Comparison of ENCODE assay signal across 10 mouse cellular contexts in genomic region chr17:30574783-30575075, GRCm38 (mm10). TPM values are rescaled to one million over a fixed set of nuclear protein-coding genes. Genes with fewer than 3 reads are reported as not detected.
DNase-seq lines count a peak whose midpoint lies in the region; ATAC-seq and TF ChIP-seq lines count a peak whose summit lies in the region.
"Had no signal": no experiment of that assay in that cellular context is flagged by ENCODE, and none has a peak within 500 bp of the region (broad histone marks: within the 10 kb centered on the region; RNA-seq: fewer than 3 reads in every experiment).

No protein-coding gene starts in this region.

- intact Hi-C loops in heart, postnatal 10 days (cut with DNase I): no loop called here

- ATAC-seq in heart, embryonic 11.5 days (replicated peaks; ENCODE audit: insufficient number of reproducible peaks, low FRiP score, low TSS enrichment): no peak
- no peak for ATAC-seq in hindbrain, embryonic 13.5 days (ENCODE audit: low FRiP score)
- ATAC-seq: CD4-positive, CD25-positive, alpha-beta regulatory T cell, adult 4 months had no signal

- TF ChIP-seq POLR2A in kidney, adult 2 months (IDR thresholded peaks at IDR 0.05; ENCODE audit: low read depth, low read length): no peak

- no peaks in the 10 kb centered on the region for H3K36me3 ChIP-seq in heart, embryonic 11.5 days (ENCODE audit: control insufficient read depth, insufficient read depth, low read length)
- peaks cover 12% of the 10 kb centered on the region; the same call in 1 of the 2 replicates for H3K36me3 ChIP-seq in E14TG2a.4 (ENCODE audit: insufficient read depth, low read length)
- no peaks in the 10 kb centered on the region for H3K36me3 ChIP-seq in hindbrain, embryonic 13.5 days
- no peaks in the 10 kb centered on the region for H3K36me3 ChIP-seq in midbrain, embryonic 10.5 days
- no peaks in the 10 kb centered on the region for H3K36me3 ChIP-seq in kidney, adult 2 months (ENCODE audit: control insufficient read depth, insufficient read depth, low read length)

- peak overlapping the region; percentile 88 for H3K4me2 ChIP-seq in heart, embryonic 11.5 days
- peak overlapping the region; percentile 76 for H3K4me2 ChIP-seq in hindbrain, embryonic 13.5 days

- no peak for TF ChIP-seq CTCF in E14TG2a.4 (conservative IDR thresholded peaks at IDR 0.05; ENCODE audit: low read length)
- TF ChIP-seq CTCF in kidney, adult 2 months (conservative IDR thresholded peaks at IDR 0.05; ENCODE audit: insufficient read depth, insufficient read length, low read depth, low read length): no peak

- H3K27ac ChIP-seq in heart, embryonic 11.5 days (ENCODE audit: low read depth, low read length): peak overlapping the region; percentile 43; the same call in 1 of the 2 replicates
- no peak overlapping the region for H3K27ac ChIP-seq in hindbrain, embryonic 13.5 days
- no peak overlapping the region for H3K27ac ChIP-seq in midbrain, embryonic 10.5 days (replicated peaks)
- H3K27ac ChIP-seq in kidney, adult 2 months (ENCODE audit: insufficient read depth, low read depth, low read length): no peak overlapping the region

- H3K9ac ChIP-seq in heart, embryonic 11.5 days (ENCODE audit: low read depth, low read length): no peak overlapping the region
- peak overlapping the region; percentile 80 for H3K9ac ChIP-seq in hindbrain, embryonic 13.5 days

- peak overlapping the region; percentile 82 for H3K4me3 ChIP-seq in heart, embryonic 11.5 days (ENCODE audit: low read depth, low read length)
- peak overlapping the region; percentile 88 for H3K4me3 ChIP-seq in E14TG2a.4 (replicated peaks; ENCODE audit: low read length)
- H3K4me3 ChIP-seq in hindbrain, embryonic 13.5 days: peak overlapping the region; percentile 64
- peak overlapping the region; percentile 84; the same call in 1 of the 2 replicates for H3K4me3 ChIP-seq in midbrain, embryonic 10.5 days
- H3K4me3 ChIP-seq in kidney, adult 2 months (ENCODE audit: insufficient read depth, low read depth, low read length): no peak overlapping the region

- no peaks in the 10 kb centered on the region for H3K27me3 ChIP-seq in heart, embryonic 11.5 days (ENCODE audit: control insufficient read depth, insufficient read depth, low read length)
- peaks cover 27% of the 10 kb centered on the region for H3K27me3 ChIP-seq in E14TG2a.4 (ENCODE audit: insufficient read depth, low read length)
- H3K27me3 ChIP-seq in hindbrain, embryonic 13.5 days: no peaks in the 10 kb centered on the region
- H3K27me3 ChIP-seq in midbrain, embryonic 10.5 days (ENCODE audit: low read depth, poor library complexity, severe bottlenecking): no peaks in the 10 kb centered on the region
- no peaks in the 10 kb centered on the region for H3K27me3 ChIP-seq in kidney, adult 2 months (replicated peaks; ENCODE audit: control insufficient read depth, insufficient read depth, low read length)

- peaks cover 20% of the 10 kb centered on the region for H3K4me1 ChIP-seq in heart, embryonic 11.5 days (ENCODE audit: control insufficient read depth, insufficient read depth, low read length)
- H3K4me1 ChIP-seq in E14TG2a.4 (replicated peaks; ENCODE audit: low read depth, low read length): peaks cover 44% of the 10 kb centered on the region
- H3K4me1 ChIP-seq in hindbrain, embryonic 13.5 days (replicated peaks): peaks cover 29% of the 10 kb centered on the region
- H3K4me1 ChIP-seq in midbrain, embryonic 10.5 days: peaks cover 31% of the 10 kb centered on the region
- H3K4me1 ChIP-seq in kidney, adult 2 months (ENCODE audit: control insufficient read depth, insufficient read depth, low read length): peaks cover 10% of the 10 kb centered on the region; the same call in 1 of the 2 replicates

- no peaks in the 10 kb centered on the region for H3K9me3 ChIP-seq in heart, embryonic 11.5 days (replicated peaks; ENCODE audit: control insufficient read depth, low read length)
- H3K9me3 ChIP-seq in E14TG2a.4 (ENCODE audit: low read length): no peaks in the 10 kb centered on the region
- H3K9me3 ChIP-seq in hindbrain, embryonic 13.5 days: no peaks in the 10 kb centered on the region
- H3K9me3 ChIP-seq in midbrain, embryonic 10.5 days (replicated peaks): no peaks in the 10 kb centered on the region

- no peak for DNase-seq in heart, postnatal 10 days
- no peak for DNase-seq in midbrain, embryonic 10.5 days (ENCODE audit: low spot score)
- DNase-seq in spleen, adult 12 weeks (ENCODE audit: low spot score): no peak
- DNase-seq in right cerebral cortex, postnatal 25 days: no peak
- no peak for DNase-seq in kidney, adult 2 months
- DNase-seq: thymus, adult 18-20 months had no signal

- 69% methylated on average over 8 of the region's 8 CpGs for WGBS in heart, embryonic 11.5 days (ENCODE audit: insufficient replicate concordance)
- 78% methylated on average over 8 of the region's 8 CpGs for WGBS in hindbrain, embryonic 13.5 days
- WGBS in midbrain, embryonic 10.5 days: 84% methylated on average over 8 of the region's 8 CpGs
- 47% methylated on average over 8 of the region's 8 CpGs for WGBS in kidney, adult 2 months

RNA-seq across cellular contexts. Expression of gene Btbd9, which starts 1.6 kb away (rescaled TPM):
- polyA plus RNA-seq in heart, embryonic 11.5 days (2014; fragmentation: Nextera tagmentation; extraction: Ambion mirVana): 32.8 and 41.9 TPM in 2 replicates
- total RNA-seq in heart, postnatal 10 days (2021): 10 to 100 TPM; 30.9 to 34.0 TPM
- 149 and 150 TPM in 2 replicates for polyA plus RNA-seq in hindbrain, embryonic 13.5 days (2015; fragmentation: Nextera tagmentation; extraction: Ambion mirVana)
- polyA plus RNA-seq in midbrain, embryonic 10.5 days (2016; fragmentation: Nextera tagmentation; extraction: Ambion mirVana): 63.0 and 74.5 TPM in 2 replicates
- 21.9 and 25.6 TPM in 2 replicates for polyA plus RNA-seq in kidney, adult 2 months (2012; rRNA removed)

RNA-seq across cellular contexts. Expression of gene Dnah8, which starts 49.4 kb away (rescaled TPM):
- 3.0 TPM in 2 replicates for polyA plus RNA-seq in heart, embryonic 11.5 days (2014; fragmentation: Nextera tagmentation; extraction: Ambion mirVana)
- 1 to 10 TPM; 3.0 to 3.8 TPM for total RNA-seq in heart, postnatal 10 days (2021)
- 1.3 and 1.9 TPM in 2 replicates for polyA plus RNA-seq in hindbrain, embryonic 13.5 days (2015; fragmentation: Nextera tagmentation; extraction: Ambion mirVana)
- 1.1 and 1.2 TPM in 2 replicates for polyA plus RNA-seq in midbrain, embryonic 10.5 days (2016; fragmentation: Nextera tagmentation; extraction: Ambion mirVana)
- polyA plus RNA-seq in kidney, adult 2 months (2012; rRNA removed): 0.30 and 1.2 TPM in 2 replicates

RNA-seq across cellular contexts. Expression of gene Glo1, which starts 51.9 kb away (rescaled TPM):
- 239 and 247 TPM in 2 replicates for polyA plus RNA-seq in heart, embryonic 11.5 days (2014; fragmentation: Nextera tagmentation; extraction: Ambion mirVana)
- 100 to 1,000 TPM; 132 to 159 TPM for total RNA-seq in heart, postnatal 10 days (2021)
- 153 and 172 TPM in 2 replicates for polyA plus RNA-seq in hindbrain, embryonic 13.5 days (2015; fragmentation: Nextera tagmentation; extraction: Ambion mirVana)
- polyA plus RNA-seq in midbrain, embryonic 10.5 days (2016; fragmentation: Nextera tagmentation; extraction: Ambion mirVana): 242 and 252 TPM in 2 replicates
- polyA plus RNA-seq in kidney, adult 2 months (2012; rRNA removed): 66.6 and 89.0 TPM in 2 replicates
